Mouse (Mus musculus) kidney, adult 2 months (tissue): ENCODE data around the gene Gimap3.

Experiments used
- CTCF ChIP-seq: fragments of 200-500 bp; conservative IDR thresholded peaks from 2 replicates; pipeline ENCODE4 v1.5.1; 2011; ENCODE audit warnings: low read depth, mild to moderate bottlenecking, control low read depth, low read length, moderate library complexity, mixed read lengths; ENCODE audit not compliant: insufficient read depth, insufficient read length
- POLR2A ChIP-seq: fragments of 200-500 bp; IDR thresholded peaks from one replicate; pipeline ENCODE4 v1.6.1; 2011; ENCODE audit warnings: low read depth, low read length, control low read depth

GRCm38 (mm10) chr6:48732864-48733304 lies 37.8 kb downstream of the Gimap3 start:
- TF ChIP-seq CTCF (no peak), POLR2A (no peak)
